Mouse (Mus musculus) midbrain, embryonic 12.5 days (tissue): ENCODE measurements around the gene Hdgfl2. TPM values are rescaled to one million over a fixed set of nuclear protein-coding genes. Genes with fewer than 3 reads are reported as not detected.
"Not testable (repeated sequence)": the region's sequence is repeated elsewhere in the genome, so short reads cannot be mapped to it uniquely, and the experiment has no call there.

ENCODE experiments used
- ATAC-seq: fragments of 200-750 bp; cut with Nextera tagmentation; 2 replicates; pipeline ENCODE4 v1.8.0; 2017; ENCODE audit warnings: low read depth, moderate TSS enrichment, moderate library complexity; ENCODE audit not compliant: low FRiP score
- H3K27ac ChIP-seq: fragments of 300-500 bp; sonication (generic); replicated peaks from 2 replicates; pipeline ENCODE4 v1.5.1; 2016; ENCODE audit warnings: mild to moderate bottlenecking
- H3K27me3 ChIP-seq: fragments of 300-500 bp; sonication (generic); 2 replicates; pipeline ENCODE4 v1.6.1; 2016; ENCODE audit warnings: mild to moderate bottlenecking
- H3K36me3 ChIP-seq: fragments of 300-500 bp; sonication (generic); 2 replicates; pipeline ENCODE4 v1.6.1; 2016
- H3K4me1 ChIP-seq: fragments of 300-500 bp; sonication (generic); 2 replicates; pipeline ENCODE4 v1.6.1; 2016
- H3K4me2 ChIP-seq: fragments of 300-500 bp; sonication (generic); replicated peaks from 2 replicates; pipeline ENCODE4 v1.6.1; 2016; ENCODE audit warnings: mild to moderate bottlenecking, moderate library complexity
- H3K4me3 ChIP-seq: fragments of 300-500 bp; sonication (generic); 2 replicates; pipeline ENCODE4 v1.5.1; 2016; ENCODE audit warnings: mild to moderate bottlenecking
- H3K9ac ChIP-seq: fragments of 300-500 bp; sonication (generic); replicated peaks from 2 replicates; pipeline ENCODE4 v1.6.1; 2016; ENCODE audit warnings: mild to moderate bottlenecking, moderate library complexity
- H3K9me3 ChIP-seq: fragments of 300-500 bp; sonication (generic); 2 replicates; pipeline ENCODE4 v1.6.1; 2016; ENCODE audit warnings: mild to moderate bottlenecking
- WGBS: fragments of 180-500 bp; shearing (Covaris S2); methylation state at CpG from one replicate; pipeline ENCODE4 v1.1.7; 2016; 5-methylcytosine and 5-hydroxymethylcytosine counted together
- polyA plus RNA-seq: library from polyadenylated mRNA; unstranded; fragments of >200 nt; fragmentation: Nextera tagmentation; extraction: Ambion mirVana; gene quantifications from 2 replicates; pipeline ENCODE4 v1.2.1, GENCODE M21; 2016

The Hdgfl2 gene
- polyA plus RNA-seq, 1 experiment from 2014 or later = 179 TPM

GRCm38 (mm10) chr17:56036901-56037287, 42.5 kb upstream of the Hdgfl2 start:
- Histone ChIP-seq H3K36me3 (peaks cover 26% of the 10 kb centered on the region), H3K4me1 (peaks cover 41% of the 10 kb centered on the region), H3K4me3 (peak overlapping the region; percentile 85; the same call in 1 of the 2 replicates), H3K9ac (no peak overlapping the region; the same call in 1 of the 2 replicates), H3K27me3 (no peaks in the 10 kb centered on the region), H3K9me3 (no peaks in the 10 kb centered on the region), H3K4me2 (peak overlapping the region; percentile 67), H3K27ac (no peak overlapping the region)
- peak; percentile 25 for ATAC-seq
- 37% methylated on average over 13 of the region's 13 CpGs for WGBS

- WGBS = 89% methylated on average over 8 of the region's 8 CpGs
- H3K4me3 ChIP-seq = no peak overlapping the region
- ATAC-seq = no peak
Measured at GRCm38 (mm10) chr17:56038583-56039261, 40.7 kb upstream of the Hdgfl2 start.

GRCm38 (mm10) chr17:56039345-56039744, 40.1 kb upstream of the Hdgfl2 start:
- H3K27ac ChIP-seq = no peak overlapping the region
- H3K36me3 ChIP-seq = peaks cover 14% of the 10 kb centered on the region
- H3K27me3 ChIP-seq = no peaks in the 10 kb centered on the region
- peak overlapping the region; percentile 87; the same call in 1 of the 2 replicates for H3K4me3 ChIP-seq
- H3K9ac ChIP-seq = no peak overlapping the region
- H3K4me1 ChIP-seq = peaks cover 37% of the 10 kb centered on the region
- H3K9me3 ChIP-seq = no peaks in the 10 kb centered on the region
- no peak for ATAC-seq
- 74% methylated on average over 4 of the region's 4 CpGs for WGBS
- peak overlapping the region; percentile 93 for H3K4me2 ChIP-seq

More at GRCm38 (mm10) chr17:56038583-56039261, 40.7 kb upstream of the Hdgfl2 start:
- H3K27me3 ChIP-seq = no peaks in the 10 kb centered on the region
- no peak overlapping the region for H3K4me2 ChIP-seq
- H3K27ac ChIP-seq = no peak overlapping the region
- no peak overlapping the region for H3K9ac ChIP-seq
- H3K4me1 ChIP-seq = peaks cover 42% of the 10 kb centered on the region
- H3K36me3 ChIP-seq = peaks cover 14% of the 10 kb centered on the region
- no peaks in the 10 kb centered on the region for H3K9me3 ChIP-seq

GRCm38 (mm10) chr17:56040030-56040856, 39.2 kb upstream of the Hdgfl2 start, which contains the start of gene Chaf1a:
Chaf1a (plus strand) TSS chr17:56040439.
- Histone ChIP-seq H3K9ac (peak within 1 kb of the TSS; percentile 84), H3K4me2 (peak within 1 kb of the TSS; percentile 93), H3K36me3 (peaks cover 18% of the 10 kb centered on the region; the same call in 1 of the 2 replicates), H3K27me3 (no peaks in the 10 kb centered on the region), H3K4me1 (peaks cover 30% of the 10 kb centered on the region), H3K4me3 (peak within 1 kb of the TSS; percentile 87), H3K9me3 (no peaks in the 10 kb centered on the region), H3K27ac (peak within 1 kb of the TSS; percentile 75)
- peak; percentile 84 for ATAC-seq
- under 1% methylated on average over 68 of the region's 68 CpGs for WGBS

- H3K9ac ChIP-seq = peak overlapping the region; percentile 84
- H3K4me2 ChIP-seq = peak overlapping the region; percentile 93
- no peaks in the 10 kb centered on the region for H3K27me3 ChIP-seq
- H3K36me3 ChIP-seq = peaks cover 22% of the 10 kb centered on the region
- ATAC-seq = no peak
- 0 out of 2 replicates have a peak overlapping the region, but pooled peaks have one; percentile 75 for H3K27ac ChIP-seq
- H3K4me3 ChIP-seq = peak overlapping the region; percentile 87
- WGBS = 2% methylated on average over 12 of the region's 12 CpGs
- peaks cover 24% of the 10 kb centered on the region for H3K4me1 ChIP-seq
- no peaks in the 10 kb centered on the region for H3K9me3 ChIP-seq
Measured at GRCm38 (mm10) chr17:56040857-56041163, 38.6 kb upstream of the Hdgfl2 start.

- Histone ChIP-seq H3K9me3 (no peaks in the 10 kb centered on the region), H3K4me2 (no peak overlapping the region), H3K36me3 (peaks cover 56% of the 10 kb centered on the region), H3K27me3 (no peaks in the 10 kb centered on the region), H3K4me3 (no peak overlapping the region), H3K4me1 (no peaks in the 10 kb centered on the region), H3K9ac (no peak overlapping the region), H3K27ac (no peak overlapping the region)
- ATAC-seq = no peak
- 88% methylated on average over 5 of the region's 5 CpGs for WGBS
Measured at GRCm38 (mm10) chr17:56051369-56051768, 28.1 kb upstream of the Hdgfl2 start.

GRCm38 (mm10) chr17:56054938-56055337, 24.5 kb upstream of the Hdgfl2 start:
- H3K27me3 ChIP-seq = no peaks in the 10 kb centered on the region
- no peak overlapping the region for H3K9ac ChIP-seq
- H3K4me3 ChIP-seq = no peak overlapping the region
- no peaks in the 10 kb centered on the region for H3K4me1 ChIP-seq
- ATAC-seq = no peak
- H3K4me2 ChIP-seq = no peak overlapping the region
- H3K9me3 ChIP-seq = no peaks in the 10 kb centered on the region
- H3K36me3 ChIP-seq = peaks cover 59% of the 10 kb centered on the region
- H3K27ac ChIP-seq = no peak overlapping the region

GRCm38 (mm10) chr17:56055945-56056678, 23.3 kb upstream of the Hdgfl2 start:
- peaks cover 62% of the 10 kb centered on the region for H3K36me3 ChIP-seq
- WGBS = 66% methylated on average over 4 of the region's 4 CpGs

GRCm38 (mm10) chr17:56057381-56058120, 21.9 kb upstream of the Hdgfl2 start:
- peaks cover 63% of the 10 kb centered on the region for H3K36me3 ChIP-seq
- H3K9ac ChIP-seq = no peak overlapping the region
- H3K27me3 ChIP-seq = no peaks in the 10 kb centered on the region
- 77% methylated on average over 11 of the region's 11 CpGs for WGBS
- ATAC-seq = no peak
- H3K27ac ChIP-seq = no peak overlapping the region
- H3K4me2 ChIP-seq = no peak overlapping the region
- H3K9me3 ChIP-seq = no peaks in the 10 kb centered on the region
- H3K4me3 ChIP-seq = no peak overlapping the region
- no peaks in the 10 kb centered on the region for H3K4me1 ChIP-seq

More at GRCm38 (mm10) chr17:56055945-56056678, 23.3 kb upstream of the Hdgfl2 start:
- Histone ChIP-seq H3K27ac (no peak overlapping the region; the same call in 1 of the 2 replicates), H3K4me3 (no peak overlapping the region), H3K4me1 (no peaks in the 10 kb centered on the region), H3K9ac (no peak overlapping the region), H3K9me3 (no peaks in the 10 kb centered on the region), H3K4me2 (no peak overlapping the region), H3K27me3 (no peaks in the 10 kb centered on the region)
- ATAC-seq = peak; percentile 65

GRCm38 (mm10) chr17:56062081-56062480, 17.4 kb upstream of the Hdgfl2 start:
- Histone ChIP-seq H3K9me3 (no peaks in the 10 kb centered on the region), H3K4me1 (no peaks in the 10 kb centered on the region), H3K9ac (no peak overlapping the region), H3K27me3 (no peaks in the 10 kb centered on the region), H3K27ac (no peak overlapping the region), H3K4me2 (no peak overlapping the region), H3K36me3 (peaks cover 97% of the 10 kb centered on the region), H3K4me3 (no peak overlapping the region)
- ATAC-seq = no peak
- WGBS = 97% methylated on average over 7 of the region's 7 CpGs

GRCm38 (mm10) chr17:56065715-56066114, 13.7 kb upstream of the Hdgfl2 start:
- not testable (repeated sequence) for ATAC-seq, H3K4me1 ChIP-seq, H3K27me3 ChIP-seq, H3K4me2 ChIP-seq, H3K27ac ChIP-seq, H3K9ac ChIP-seq, H3K9me3 ChIP-seq, H3K4me3 ChIP-seq
- H3K36me3 ChIP-seq = peaks cover 98% of the 10 kb centered on the region
- 86% methylated on average over 6 of the region's 6 CpGs for WGBS
